Mouse (Mus musculus): ENCODE data around the gene Hist1h2bk. TPM values are rescaled to one million over a fixed set of nuclear protein-coding genes. Genes with fewer than 3 reads are reported as not detected.

The Hist1h2bk gene
- total RNA-seq, 2 experiments from 2014 or later: 2.6 TPM; not detected in 1

GRCm38 (mm10) chr13:22036986-22037385, 1.3 kb downstream of the Hist1h2bk start:
- no peak for TF ChIP-seq CTCF (IDR thresholded peaks at IDR 0.05)
- DNase-seq: no peak
- intact Hi-C loops (cut with DNase I): no loop called here
- H3K27ac ChIP-seq: no peak overlapping the region
- H3K4me3 ChIP-seq: no peak overlapping the region

- DNase-seq: no peak
- no peak for TF ChIP-seq CTCF (IDR thresholded peaks at IDR 0.05)
- no peak overlapping the region for H3K4me3 ChIP-seq
- intact Hi-C loops (cut with DNase I): no loop called here
- no peak overlapping the region for H3K27ac ChIP-seq
These were observed 1.7 kb downstream of the Hist1h2bk start for GRCm38 (mm10) chr13:22037415-22037814.

GRCm38 (mm10) chr13:22039364-22039763, 3.7 kb downstream of the Hist1h2bk start:
- DNase-seq: no peak
- TF ChIP-seq CTCF (IDR thresholded peaks at IDR 0.05): no peak
- Histone ChIP-seq H3K4me3 (no peak overlapping the region), H3K27ac (no peak overlapping the region)
- intact Hi-C loops (cut with DNase I): no loop called here

GRCm38 (mm10) chr13:22039951-22040463, 4.3 kb downstream of the Hist1h2bk start:
- Histone ChIP-seq H3K27ac (no peak overlapping the region), H3K4me3 (peak overlapping the region; percentile 70)
- TF ChIP-seq CTCF (IDR thresholded peaks at IDR 0.05): no peak
- no peak for DNase-seq
- intact Hi-C loops (cut with DNase I): loop anchor here (5.0 kb wide), 4 partner anchors 263 to 1707 kb away; partner anchors contain the start of genes Hist1h1e, Hist1h2bb, Hist1h2be and Hist1h3c

- no peak for DNase-seq
- Histone ChIP-seq H3K27ac (peak overlapping the region; percentile 75), H3K4me3 (peak overlapping the region; percentile 70)
- no peak for TF ChIP-seq CTCF (IDR thresholded peaks at IDR 0.05)
- intact Hi-C loops (cut with DNase I): loop anchor here (5.0 kb wide), 4 partner anchors 263 to 1707 kb away; partner anchors contain the start of genes Hist1h1e, Hist1h2bb, Hist1h2be and Hist1h3c
These were observed 4.9 kb downstream of the Hist1h2bk start for GRCm38 (mm10) chr13:22040464-22041141.

GRCm38 (mm10) chr13:22041142-22041536, 5.5 kb downstream of the Hist1h2bk start, which contains the start of gene Hist1h4i:
Gene Hist1h4i (minus strand): TSS chr13:22041362.
- DNase-seq: peak; percentile 93
- peak within 1 kb of the TSS; percentile 70 for H3K4me3 ChIP-seq
- peak within 1 kb of the TSS; percentile 75 for H3K27ac ChIP-seq
- intact Hi-C loops (cut with DNase I): loop anchor here (5.0 kb wide), 4 partner anchors 264 to 1706 kb away; partner anchors contain the start of genes Hist1h1e, Hist1h2bb, Hist1h2be and Hist1h3c

- peak overlapping the region; percentile 70 for H3K4me3 ChIP-seq
- no peak for DNase-seq
- intact Hi-C loops (cut with DNase I): loop anchor here (5.0 kb wide), 4 partner anchors 265 to 1705 kb away; partner anchors contain the start of genes Hist1h1e, Hist1h2bb, Hist1h2be and Hist1h3c
- H3K27ac ChIP-seq: peak overlapping the region; percentile 75; the same call in 1 of the 2 replicates
- TF ChIP-seq CTCF (IDR thresholded peaks at IDR 0.05): no peak
These were observed 6.2 kb downstream of the Hist1h2bk start for GRCm38 (mm10) chr13:22041651-22042567.

- H3K27ac ChIP-seq: peak within 1 kb of the TSS; percentile 81
- DNase-seq: peak; percentile 76
- intact Hi-C loops (cut with DNase I): loop anchor here (5.0 kb wide), 4 partner anchors 266 to 1704 kb away; partner anchors contain the start of genes Hist1h1e, Hist1h2bb, Hist1h2be and Hist1h3c
- peak within 1 kb of the TSS; percentile 71 for H3K4me3 ChIP-seq
These were observed 7.2 kb downstream of the Hist1h2bk start, which contains the start of the genes Hist1h2ag and Hist1h2bj for GRCm38 (mm10) chr13:22042568-22043502. Gene Hist1h2ag (minus strand): TSS chr13:22042944. Gene Hist1h2bj (plus strand): TSS chr13:22043214.

- Histone ChIP-seq H3K4me3 (peak overlapping the region; percentile 71), H3K27ac (peak overlapping the region; percentile 81)
- DNase-seq: no peak
- intact Hi-C loops (cut with DNase I): loop anchor here (5.0 kb wide), 4 partner anchors 266 to 1704 kb away; partner anchors contain the start of genes Hist1h1e, Hist1h2bb, Hist1h2be and Hist1h3c
- peak; percentile 74 for TF ChIP-seq CTCF (IDR thresholded peaks at IDR 0.05)
These were observed 8.1 kb downstream of the Hist1h2bk start for GRCm38 (mm10) chr13:22043503-22044431.
